Mouse (Mus musculus) liver, embryonic 12.5 days (tissue): ENCODE results near the gene Npepl1. TPM values are rescaled to one million over a fixed set of nuclear protein-coding genes. Genes with fewer than 3 reads are reported as not detected.

ENCODE experiments used
- ATAC-seq: fragments of 200-750 bp; cut with Nextera tagmentation; 2 replicates; pipeline ENCODE4 v1.8.0; 2017; ENCODE audit warnings: moderate number of reproducible peaks, mild to moderate bottlenecking, moderate library complexity
- H3K27ac ChIP-seq: fragments of 300-500 bp; sonication (generic); 2 replicates; pipeline ENCODE4 v1.5.1; 2016; ENCODE audit warnings: mild to moderate bottlenecking
- H3K27me3 ChIP-seq: fragments of 300-500 bp; sonication (generic); replicated peaks from 2 replicates; pipeline ENCODE4 v1.6.1; 2016; ENCODE audit warnings: mild to moderate bottlenecking, moderate library complexity
- H3K36me3 ChIP-seq: fragments of 300-500 bp; sonication (generic); 2 replicates; pipeline ENCODE4 v1.6.1; 2016; ENCODE audit warnings: mild to moderate bottlenecking, moderate library complexity
- H3K4me1 ChIP-seq: fragments of 300-500 bp; sonication (generic); 2 replicates; pipeline ENCODE4 v1.6.1; 2016
- H3K4me2 ChIP-seq: fragments of 300-500 bp; sonication (generic); 2 replicates; pipeline ENCODE4 v1.6.1; 2016; ENCODE audit warnings: mild to moderate bottlenecking, moderate library complexity
- H3K4me3 ChIP-seq: fragments of 300-500 bp; sonication (generic); 2 replicates; pipeline ENCODE4 v1.5.1; 2016; ENCODE audit warnings: mild to moderate bottlenecking, moderate library complexity
- H3K9ac ChIP-seq: fragments of 300-500 bp; sonication (generic); 2 replicates; pipeline ENCODE4 v1.6.1; 2016; ENCODE audit warnings: mild to moderate bottlenecking, moderate library complexity
- H3K9me3 ChIP-seq: fragments of 300-500 bp; sonication (generic); replicated peaks from 2 replicates; pipeline ENCODE4 v1.6.1; 2016; ENCODE audit warnings: mild to moderate bottlenecking, moderate library complexity
- WGBS: fragments of 180-500 bp; shearing (Covaris S2); methylation state at CpG from one replicate; pipeline ENCODE4 v1.1.7; 2016; ENCODE audit not compliant: insufficient replicate concordance; 5-methylcytosine and 5-hydroxymethylcytosine counted together
- polyA plus RNA-seq: library from polyadenylated mRNA; unstranded; fragments of >200 nt; fragmentation: Nextera tagmentation; extraction: Ambion mirVana; gene quantifications from 2 replicates; pipeline ENCODE4 v1.2.1, GENCODE M21; 2016

Npepl1 gene
- polyA plus RNA-seq, 1 experiment from 2014 or later, result 44.5 TPM

- Histone ChIP-seq H3K36me3 (peaks cover 51% of the 10 kb centered on the region), H3K9ac (no peak overlapping the region), H3K9me3 (no peaks in the 10 kb centered on the region), H3K4me3 (no peak overlapping the region), H3K27me3 (no peaks in the 10 kb centered on the region), H3K27ac (no peak overlapping the region), H3K4me2 (no peak overlapping the region), H3K4me1 (peaks cover 25% of the 10 kb centered on the region)
- no peak for ATAC-seq
- 77% methylated on average over 18 of the region's 18 CpGs for WGBS
Measured at GRCm38 (mm10) chr2:174112931-174113330, 2.8 kb downstream of the Npepl1 start.

GRCm38 (mm10) chr2:174114148-174114864 lies 4.2 kb downstream of the Npepl1 start:
- 82% methylated on average over 12 of the region's 12 CpGs for WGBS
- H3K4me3 ChIP-seq, result no peak overlapping the region
- H3K9me3 ChIP-seq, result no peaks in the 10 kb centered on the region
- H3K4me1 ChIP-seq, result peaks cover 25% of the 10 kb centered on the region
- no peak overlapping the region for H3K27ac ChIP-seq
- H3K4me2 ChIP-seq, result no peak overlapping the region
- no peak for ATAC-seq
- H3K9ac ChIP-seq, result no peak overlapping the region
- no peaks in the 10 kb centered on the region for H3K27me3 ChIP-seq
- peaks cover 65% of the 10 kb centered on the region for H3K36me3 ChIP-seq

- Histone ChIP-seq H3K4me3 (no peak overlapping the region), H3K27me3 (no peaks in the 10 kb centered on the region), H3K27ac (no peak overlapping the region), H3K4me1 (peaks cover 3% of the 10 kb centered on the region; the same call in 1 of the 2 replicates), H3K9ac (no peak overlapping the region), H3K9me3 (no peaks in the 10 kb centered on the region), H3K36me3 (peaks cover 91% of the 10 kb centered on the region), H3K4me2 (no peak overlapping the region)
- 74% methylated on average over 16 of the region's 16 CpGs for WGBS
- no peak for ATAC-seq
Measured at GRCm38 (mm10) chr2:174116929-174117328, 6.8 kb downstream of the Npepl1 start.

- no peaks in the 10 kb centered on the region for H3K4me1 ChIP-seq
- no peak overlapping the region for H3K4me2 ChIP-seq
- no peaks in the 10 kb centered on the region for H3K27me3 ChIP-seq
- H3K4me3 ChIP-seq, result no peak overlapping the region
- peaks cover 94% of the 10 kb centered on the region for H3K36me3 ChIP-seq
- 81% methylated on average over 11 of the region's 11 CpGs for WGBS
- H3K27ac ChIP-seq, result no peak overlapping the region
- H3K9ac ChIP-seq, result no peak overlapping the region
- no peaks in the 10 kb centered on the region for H3K9me3 ChIP-seq
- ATAC-seq, result no peak
Measured at GRCm38 (mm10) chr2:174118141-174118540, 8.0 kb downstream of the Npepl1 start.

- no peak for ATAC-seq
- Histone ChIP-seq H3K4me1 (no peaks in the 10 kb centered on the region), H3K9ac (no peak overlapping the region), H3K27ac (no peak overlapping the region), H3K4me3 (no peak overlapping the region), H3K9me3 (peaks cover under 1% of the 10 kb centered on the region; the same call in 1 of the 2 replicates), H3K4me2 (no peak overlapping the region), H3K27me3 (no peaks in the 10 kb centered on the region), H3K36me3 (peaks cover 96% of the 10 kb centered on the region)
- WGBS, result 86% methylated on average over 11 of the region's 11 CpGs
Measured at GRCm38 (mm10) chr2:174119259-174119658, 9.1 kb downstream of the Npepl1 start.

- Histone ChIP-seq H3K27me3 (no peaks in the 10 kb centered on the region), H3K36me3 (peaks cover 90% of the 10 kb centered on the region), H3K9me3 (peaks cover 7% of the 10 kb centered on the region; the same call in 1 of the 2 replicates), H3K4me1 (no peaks in the 10 kb centered on the region), H3K27ac (no peak overlapping the region), H3K4me2 (no peak overlapping the region), H3K9ac (no peak overlapping the region), H3K4me3 (no peak overlapping the region)
- 88% methylated on average over 19 of the region's 19 CpGs for WGBS
- ATAC-seq, result peak; percentile 6; the same call in 1 of the 2 replicates
Measured at GRCm38 (mm10) chr2:174120631-174121030, 10.5 kb downstream of the Npepl1 start.

- 0 out of 2 replicates have a peak, but pooled peaks have one; percentile 14 for ATAC-seq
- WGBS, result 75% methylated on average over 12 of the region's 12 CpGs
- H3K36me3 ChIP-seq, result peaks cover 84% of the 10 kb centered on the region
Measured at GRCm38 (mm10) chr2:174121411-174121947, 11.3 kb downstream of the Npepl1 start.

GRCm38 (mm10) chr2:174122331-174122730 lies 12.2 kb downstream of the Npepl1 start:
- Histone ChIP-seq H3K9me3 (peaks cover 7% of the 10 kb centered on the region; the same call in 1 of the 2 replicates), H3K4me2 (no peak overlapping the region), H3K27me3 (no peaks in the 10 kb centered on the region; the same call in 1 of the 2 replicates), H3K36me3 (peaks cover 76% of the 10 kb centered on the region), H3K4me3 (no peak overlapping the region), H3K27ac (no peak overlapping the region), H3K9ac (no peak overlapping the region), H3K4me1 (peaks cover 9% of the 10 kb centered on the region)
- no peak for ATAC-seq
- WGBS, result 80% methylated on average over 2 of the region's 2 CpGs

More at GRCm38 (mm10) chr2:174121411-174121947, 11.3 kb downstream of the Npepl1 start:
- Histone ChIP-seq H3K4me3 (no peak overlapping the region), H3K9me3 (peaks cover 7% of the 10 kb centered on the region; the same call in 1 of the 2 replicates), H3K4me1 (peaks cover 2% of the 10 kb centered on the region; the same call in 1 of the 2 replicates), H3K27me3 (no peaks in the 10 kb centered on the region), H3K27ac (no peak overlapping the region), H3K4me2 (no peak overlapping the region), H3K9ac (no peak overlapping the region)

- H3K4me2 ChIP-seq, result no peak overlapping the region
- peaks cover 9% of the 10 kb centered on the region for H3K4me1 ChIP-seq
- no peak overlapping the region for H3K27ac ChIP-seq
- H3K36me3 ChIP-seq, result peaks cover 63% of the 10 kb centered on the region
- 77% methylated on average over 3 of the region's 3 CpGs for WGBS
- no peak overlapping the region for H3K9ac ChIP-seq
- no peaks in the 10 kb centered on the region; the same call in 1 of the 2 replicates for H3K27me3 ChIP-seq
- ATAC-seq, result no peak
- no peak overlapping the region for H3K4me3 ChIP-seq
- peaks cover 7% of the 10 kb centered on the region; the same call in 1 of the 2 replicates for H3K9me3 ChIP-seq
Measured at GRCm38 (mm10) chr2:174123731-174124130, 13.6 kb downstream of the Npepl1 start.

- ATAC-seq, result no peak
- WGBS, result 13% methylated on average over 20 of the region's 21 CpGs
- H3K4me3 ChIP-seq, result no peak overlapping the region
- peaks cover 33% of the 10 kb centered on the region for H3K36me3 ChIP-seq
- H3K27me3 ChIP-seq, result no peaks in the 10 kb centered on the region; the same call in 1 of the 2 replicates
- no peak overlapping the region for H3K9ac ChIP-seq
- no peak overlapping the region for H3K27ac ChIP-seq
- peaks cover 9% of the 10 kb centered on the region for H3K4me1 ChIP-seq
- peak overlapping the region; percentile 24 for H3K4me2 ChIP-seq
- peaks cover 7% of the 10 kb centered on the region; the same call in 1 of the 2 replicates for H3K9me3 ChIP-seq
Measured at GRCm38 (mm10) chr2:174126522-174127375, 16.6 kb downstream of the Npepl1 start.

GRCm38 (mm10) chr2:174127376-174127713 lies 17.2 kb downstream of the Npepl1 start:
- ATAC-seq, result no peak
- H3K9ac ChIP-seq, result no peak overlapping the region
- H3K27me3 ChIP-seq, result no peaks in the 10 kb centered on the region; the same call in 1 of the 2 replicates
- WGBS, result 35% methylated on average over 6 of the region's 6 CpGs
- no peak overlapping the region for H3K27ac ChIP-seq
- H3K9me3 ChIP-seq, result peaks cover 7% of the 10 kb centered on the region; the same call in 1 of the 2 replicates
- peaks cover 11% of the 10 kb centered on the region for H3K4me1 ChIP-seq
- H3K4me3 ChIP-seq, result no peak overlapping the region
- peaks cover 27% of the 10 kb centered on the region for H3K36me3 ChIP-seq
- H3K4me2 ChIP-seq, result peak overlapping the region; percentile 24
